Mouse (Mus musculus): ENCODE results near the gene Ccdc148.
A peak's percentile ranks its signal among the peaks of the same experiment; 100 is the strongest.

Gene Ccdc148

GRCm38 (mm10) chr2:59049686-59050085 lies 110.8 kb downstream of the Ccdc148 start:
- DNase-seq (ENCODE audit: low read depth), result no peak

GRCm38 (mm10) chr2:59048775-59049451 lies 111.6 kb downstream of the Ccdc148 start:
- DNase-seq (ENCODE audit: low read depth), result no peak

GRCm38 (mm10) chr2:59043313-59044032 lies 117.0 kb downstream of the Ccdc148 start:
- DNase-seq (ENCODE audit: low read depth), result no peak

- DNase-seq (ENCODE audit: low read depth), result no peak
Measured at GRCm38 (mm10) chr2:59042616-59043015, 117.9 kb downstream of the Ccdc148 start.

- DNase-seq (ENCODE audit: low read depth), result no peak
Measured at GRCm38 (mm10) chr2:59036433-59036832, 124.0 kb downstream of the Ccdc148 start.

- no peak for DNase-seq (ENCODE audit: low read depth)
Measured at GRCm38 (mm10) chr2:59035206-59035605, 125.3 kb downstream of the Ccdc148 start.

- no peak for DNase-seq (ENCODE audit: low read depth)
Measured at GRCm38 (mm10) chr2:59034281-59034680, 126.2 kb downstream of the Ccdc148 start.

- peak; percentile 56 for DNase-seq (ENCODE audit: low read depth)
Measured at GRCm38 (mm10) chr2:59024558-59024957, 135.9 kb downstream of the Ccdc148 start.

GRCm38 (mm10) chr2:59007356-59007755 lies 153.1 kb downstream of the Ccdc148 start:
- DNase-seq (ENCODE audit: low read depth), result no peak

GRCm38 (mm10) chr2:59006567-59007340 lies 153.7 kb downstream of the Ccdc148 start:
- DNase-seq (ENCODE audit: low read depth), result no peak

- no peak for DNase-seq (ENCODE audit: low read depth)
Measured at GRCm38 (mm10) chr2:58997151-58997550, 163.3 kb downstream of the Ccdc148 start.

GRCm38 (mm10) chr2:58992431-58993191 lies 167.9 kb downstream of the Ccdc148 start:
- DNase-seq (ENCODE audit: low read depth), result no peak

GRCm38 (mm10) chr2:58978095-58978494 lies 182.4 kb downstream of the Ccdc148 start:
- no peak for DNase-seq (ENCODE audit: low read depth)

- DNase-seq (ENCODE audit: low read depth), result peak; percentile 30
Measured at GRCm38 (mm10) chr2:58971507-58972275, 188.8 kb downstream of the Ccdc148 start.

- DNase-seq (ENCODE audit: low read depth), result no peak
Measured at GRCm38 (mm10) chr2:58956770-58957300, 203.6 kb downstream of the Ccdc148 start.

GRCm38 (mm10) chr2:58956351-58956750 lies 204.1 kb downstream of the Ccdc148 start:
- DNase-seq (ENCODE audit: low read depth), result no peak

GRCm38 (mm10) chr2:58952101-58952500 lies 208.4 kb downstream of the Ccdc148 start:
- no peak for DNase-seq (ENCODE audit: low read depth)

- DNase-seq (ENCODE audit: low read depth), result no peak
Measured at GRCm38 (mm10) chr2:58948796-58949195, 211.7 kb downstream of the Ccdc148 start.

- no peak for DNase-seq (ENCODE audit: low read depth)
Measured at GRCm38 (mm10) chr2:58941361-58941760, 219.1 kb downstream of the Ccdc148 start.

- DNase-seq (ENCODE audit: low read depth), result no peak
Measured at GRCm38 (mm10) chr2:58925551-58925950, 234.9 kb downstream of the Ccdc148 start.

- DNase-seq (ENCODE audit: low read depth), result no peak
Measured at GRCm38 (mm10) chr2:58918351-58918750, 242.1 kb downstream of the Ccdc148 start.
